Mouse (Mus musculus): ENCODE measurements around the gene Cox17.

DNA sequence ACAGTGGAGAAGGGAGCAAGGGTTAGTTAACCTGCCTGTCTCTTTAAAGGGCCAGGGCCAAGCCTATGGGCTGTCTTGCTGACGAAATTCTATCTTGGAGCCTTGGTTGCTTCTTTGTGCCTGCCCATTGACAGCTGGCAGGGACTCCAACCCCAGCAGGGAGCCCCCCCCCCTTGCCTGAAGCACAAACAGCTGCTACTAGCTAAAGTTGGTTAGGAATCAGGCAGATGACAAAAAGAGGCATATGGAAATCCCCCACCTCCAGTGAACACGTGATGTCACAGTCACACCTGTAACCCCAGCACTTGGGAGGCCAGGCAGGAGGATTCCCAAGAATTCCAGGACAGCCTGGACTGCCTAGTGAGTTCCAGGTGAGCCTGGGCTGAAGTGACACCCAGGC is 13.5 kb downstream of the Cox17 start:
- TF ChIP-seq POLR2A (IDR thresholded peaks at IDR 0.05; ENCODE audit: low read depth, low read length) (no peak), CTCF (IDR thresholded peaks at IDR 0.05; ENCODE audit: extremely low read depth, insufficient read length, insufficient replicate concordance, low read depth, low read length) (no peak)

Data from small intestine, adult 2 months (tissue).